Mouse (Mus musculus): ENCODE measurements around the gene Lrmp.

- TF ChIP-seq POLR2A (IDR thresholded peaks at IDR 0.05; ENCODE audit: borderline replicate concordance, insufficient read depth, low read length) (peak; percentile 97), CTCF (IDR thresholded peaks at IDR 0.05; ENCODE audit: borderline replicate concordance, insufficient read depth, low read depth, low read length) (no peak)
Observed at GRCm38 (mm10) chr6:145210816-145211338, 95.4 kb downstream of the Lrmp start, which contains the start of the genes Casc1 and Etfrf1.
